Mouse (Mus musculus) cerebellum, adult 18-20 months (tissue): ENCODE data around the gene Pla2g4e.
"Not testable (repeated sequence)": the region's sequence is repeated elsewhere in the genome, so short reads cannot be mapped to it uniquely, and the experiment has no call there.

Experiments used
- DNase-seq, 2 experiments: peaks; one replicate each; pipeline ENCODE4 v3.0.0; 2021

The Pla2g4e gene

DNA sequence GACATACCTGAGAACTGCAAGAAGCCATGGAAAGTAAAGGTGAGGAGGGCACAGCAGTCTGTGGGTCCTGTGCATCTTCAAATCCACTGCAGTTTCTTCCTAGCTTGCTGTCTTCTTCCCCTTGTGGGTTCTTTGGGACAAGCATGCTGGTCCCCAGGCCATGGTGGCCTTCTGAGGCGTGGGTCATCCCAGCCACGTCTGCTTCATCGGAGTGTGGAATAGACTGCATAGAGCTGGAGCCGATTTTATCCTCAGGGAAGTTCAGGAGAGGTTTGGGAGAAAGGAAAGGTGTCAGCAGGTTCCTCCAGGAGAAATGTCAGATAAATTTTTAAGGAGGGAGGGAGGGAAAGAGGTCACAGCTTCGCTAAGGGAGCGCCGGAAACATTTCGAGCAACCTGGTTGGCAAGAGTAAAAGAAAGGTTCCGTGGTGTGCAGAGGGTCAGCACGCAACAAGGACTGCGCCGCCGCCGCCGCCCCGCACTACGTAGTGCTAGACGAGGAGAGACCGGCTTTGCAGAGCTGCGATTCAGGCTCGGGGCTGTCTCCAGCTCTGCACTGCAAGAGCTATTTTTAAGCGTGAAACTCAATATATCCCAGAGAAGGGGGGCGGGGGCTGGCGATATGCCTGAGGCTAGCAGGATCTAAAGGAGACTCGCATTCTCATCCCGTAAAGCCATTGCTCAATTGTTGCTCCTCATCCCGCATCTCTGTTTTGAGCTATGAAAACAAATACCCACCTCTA, at the start of gene Pla2g4e:
Gene Pla2g4e, minus strand, starts transcription at position 657 of the 742 bp plus-strand sequence.
- DNase-seq, result peak; percentile 59 to 60

DNA sequence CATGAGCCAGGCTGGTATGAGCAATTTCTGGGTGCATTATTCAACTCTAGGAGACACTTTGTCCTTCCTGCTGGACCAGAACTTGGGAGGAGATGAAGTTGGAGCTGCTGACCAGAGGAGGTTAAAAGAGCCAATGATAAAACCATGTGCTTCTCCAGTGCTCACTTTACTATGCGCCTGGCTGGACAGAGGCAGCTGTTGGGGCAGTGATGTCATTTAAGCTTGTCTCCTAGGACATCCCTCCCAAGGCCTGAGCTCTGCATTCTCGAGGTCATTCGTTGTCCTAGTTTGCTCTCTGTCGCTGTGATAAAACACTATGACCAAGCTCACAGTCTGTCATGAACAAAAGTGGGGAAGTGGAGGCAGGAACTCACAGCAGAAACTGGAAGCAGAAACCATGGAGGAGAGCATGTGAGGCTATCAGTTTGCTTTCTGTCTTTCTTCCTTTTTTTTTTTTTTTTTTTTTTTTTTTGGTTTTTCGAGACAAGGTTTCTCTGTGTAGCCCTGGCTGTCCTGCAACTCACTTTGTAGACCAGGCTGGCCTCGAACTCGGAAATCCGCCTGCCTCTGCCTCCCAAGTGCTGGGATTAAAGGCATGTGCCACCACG, 46.4 kb upstream of the Pla2g4e start:
- no peak for DNase-seq

DNA sequence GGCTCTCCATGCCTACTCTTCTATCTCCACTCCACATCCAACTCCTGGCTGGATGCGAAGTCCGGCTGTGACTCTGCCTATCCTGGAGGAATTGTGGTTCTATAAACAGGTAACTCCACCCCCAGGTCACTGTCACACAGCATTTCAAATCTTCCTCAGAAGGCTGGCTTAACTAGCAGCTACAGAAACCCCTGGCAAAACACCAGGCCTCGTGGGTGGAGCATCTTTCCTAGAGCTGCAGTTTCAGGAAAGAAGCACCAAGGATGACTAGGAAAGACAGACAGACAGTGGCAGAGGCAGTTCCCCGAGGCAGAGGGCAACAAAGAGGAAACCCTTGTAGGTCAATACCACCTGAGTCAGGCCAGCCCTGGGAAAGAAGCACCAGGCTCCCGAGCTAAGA, 43.9 kb upstream of the Pla2g4e start, which contains the start of gene Pla2g4d:
Gene Pla2g4d, minus strand, starts transcription at position 203 of the 400 bp plus-strand sequence.
- DNase-seq, result no peak

DNA sequence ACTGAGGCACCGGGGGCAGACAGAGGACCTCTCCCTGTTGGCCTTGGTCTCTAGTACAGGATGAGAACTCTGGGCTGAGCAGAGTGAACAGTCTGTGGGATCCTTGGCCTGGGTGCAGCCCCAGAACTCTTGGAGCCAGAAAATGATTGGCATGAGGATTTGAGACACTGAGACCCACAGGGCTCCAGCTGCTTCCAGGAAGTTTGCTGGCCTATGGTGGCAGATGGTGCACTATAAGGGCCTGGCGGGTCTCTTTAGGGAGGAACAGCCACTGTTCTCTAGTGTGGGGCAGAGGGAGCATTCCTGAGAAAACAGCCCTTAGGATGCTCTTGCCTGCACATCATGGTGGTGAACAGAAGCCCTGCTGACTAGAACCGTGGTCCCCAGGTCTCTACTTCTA, 43.3 kb upstream of the Pla2g4e start:
- DNase-seq, result peak in 1 of 2 experiments; percentile 15

DNA sequence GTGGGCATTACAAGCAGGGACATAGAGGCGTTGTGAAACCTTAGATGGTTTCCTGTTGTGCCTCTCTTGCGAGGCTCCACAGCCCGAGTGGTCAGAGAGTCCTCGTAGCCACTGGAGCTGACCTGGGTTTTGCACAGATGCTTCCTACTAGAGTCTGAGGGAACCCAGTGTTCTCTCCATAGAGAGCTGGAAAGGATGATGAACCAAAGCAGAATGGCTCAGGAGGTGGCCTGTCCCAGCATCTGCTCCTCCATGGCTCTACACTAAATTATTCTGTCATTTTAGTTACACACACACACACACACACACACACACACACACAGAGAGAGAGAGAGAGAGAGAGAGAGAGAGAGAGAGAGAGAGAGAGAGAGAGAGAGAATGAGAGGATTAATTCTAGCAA, 40.5 kb upstream of the Pla2g4e start:
- peak; percentile 30 to 39 for DNase-seq

DNA sequence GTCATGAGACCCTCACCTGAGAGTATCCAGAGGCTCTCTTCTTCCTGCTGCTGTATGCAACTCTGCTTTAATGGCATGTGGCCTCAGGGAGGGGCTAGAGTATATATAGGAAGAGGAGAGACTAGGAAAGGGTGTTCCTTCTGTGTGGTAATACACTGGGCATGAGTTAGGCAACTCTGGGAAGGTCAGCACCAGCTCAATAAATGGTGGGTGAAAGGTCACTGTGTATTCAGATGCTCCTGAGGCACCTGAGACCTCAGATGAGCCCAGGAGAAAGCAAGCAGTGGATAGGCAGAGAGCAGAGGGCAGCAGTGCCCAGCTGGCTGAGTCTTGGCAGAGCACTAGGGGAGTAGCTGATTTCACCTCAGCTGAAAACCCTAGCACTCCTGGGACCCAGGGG, 39.6 kb upstream of the Pla2g4e start:
- no peak for DNase-seq

DNA sequence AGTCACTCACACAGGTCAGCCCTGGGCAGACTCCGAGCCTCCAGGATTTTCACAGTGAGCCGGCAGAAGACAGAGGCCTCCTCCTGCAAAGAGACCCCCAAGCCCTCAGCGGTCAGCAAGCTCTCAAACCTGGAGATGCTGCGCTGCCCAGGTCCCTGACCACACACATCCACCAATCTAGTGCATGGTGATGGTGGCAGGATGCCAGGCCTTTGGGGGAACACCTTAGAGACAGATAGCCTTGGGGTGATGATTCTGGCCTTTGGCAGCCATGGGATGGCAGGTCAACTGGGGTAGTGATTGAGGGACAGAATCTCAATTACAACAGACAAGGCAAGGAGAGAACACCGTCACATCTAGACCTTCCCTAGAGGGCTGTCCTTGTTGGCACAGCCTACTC, 39.0 kb upstream of the Pla2g4e start:
- no peak for DNase-seq

DNA sequence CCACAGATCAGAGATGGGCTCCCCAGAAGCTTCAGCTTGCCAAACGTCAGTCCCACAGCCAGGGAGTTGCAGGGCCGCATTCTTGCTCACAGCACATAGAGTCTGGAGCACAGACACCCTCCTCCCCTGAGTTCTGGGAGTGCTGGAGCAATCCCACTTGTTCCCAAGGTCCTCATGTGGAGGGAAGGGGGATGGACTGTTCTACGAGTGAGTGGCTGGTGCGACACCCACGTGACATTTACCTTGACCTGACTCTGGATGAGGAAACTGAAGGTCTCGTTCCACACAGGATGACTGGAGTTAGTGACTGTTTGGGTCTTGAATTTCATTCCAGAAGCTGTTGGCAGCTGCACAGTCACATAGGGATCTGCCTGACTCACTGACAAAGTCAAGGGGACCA, 38.4 kb upstream of the Pla2g4e start:
- no peak for DNase-seq

DNA sequence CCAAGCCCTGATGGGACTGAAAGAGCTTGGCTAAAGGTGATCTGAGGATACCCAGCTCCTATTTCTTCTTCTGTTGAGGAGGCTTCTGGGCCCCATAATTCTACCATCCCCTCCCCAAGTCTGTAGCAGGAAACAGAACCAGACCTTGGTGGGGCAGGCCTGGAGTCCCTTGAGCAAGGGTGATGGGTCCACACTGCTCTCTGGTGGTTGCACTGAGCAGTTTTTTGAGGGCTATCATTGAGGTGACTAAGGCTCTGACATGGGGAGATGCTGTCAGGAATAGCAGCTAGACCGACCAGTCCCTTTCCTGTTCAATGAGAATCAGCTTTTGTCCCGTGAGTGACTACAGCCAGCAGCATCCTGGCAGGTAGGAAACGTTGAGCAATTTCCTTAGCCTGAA, 36.1 kb upstream of the Pla2g4e start:
- no peak for DNase-seq

DNA sequence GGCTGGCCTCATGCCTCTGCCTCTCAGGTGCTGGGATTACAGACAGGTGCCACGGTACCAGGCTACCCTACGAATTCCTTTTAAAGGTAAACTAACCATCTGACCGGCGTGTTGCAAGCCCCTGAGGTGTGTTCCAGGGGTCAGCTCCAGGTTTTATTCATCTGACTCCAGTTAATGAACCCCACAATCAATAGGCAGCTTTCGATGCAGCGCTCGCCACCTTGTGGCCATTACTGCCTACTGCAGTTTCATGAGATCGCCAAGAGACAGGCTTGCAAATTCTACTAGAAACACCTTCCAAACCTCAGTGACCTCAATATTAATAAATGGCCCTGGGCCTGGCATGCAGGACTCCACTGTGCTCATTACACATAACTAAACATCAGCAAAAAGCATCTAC, 34.8 kb upstream of the Pla2g4e start:
- DNase-seq, result peak; percentile 74 to 78

DNA sequence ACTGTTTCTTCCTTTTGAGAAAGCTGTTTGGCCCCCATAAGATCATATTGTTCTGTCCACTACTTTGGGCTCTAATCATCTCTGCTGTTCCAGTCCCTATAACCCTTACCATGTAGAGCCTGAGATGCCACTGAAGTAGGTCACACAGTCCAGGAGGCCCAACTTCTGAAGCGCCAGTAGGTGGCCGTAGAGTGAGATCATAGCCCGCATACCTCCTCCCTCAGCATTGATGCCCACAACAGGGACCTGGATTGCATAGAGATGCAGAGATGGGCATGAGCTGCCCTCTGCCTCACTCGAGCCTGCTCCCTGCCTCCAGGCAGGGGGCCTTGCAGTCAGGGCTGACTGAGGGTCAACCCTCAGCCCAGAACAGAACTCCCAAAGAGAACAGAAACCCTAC, 31.8 kb upstream of the Pla2g4e start:
- DNase-seq, result no peak

DNA sequence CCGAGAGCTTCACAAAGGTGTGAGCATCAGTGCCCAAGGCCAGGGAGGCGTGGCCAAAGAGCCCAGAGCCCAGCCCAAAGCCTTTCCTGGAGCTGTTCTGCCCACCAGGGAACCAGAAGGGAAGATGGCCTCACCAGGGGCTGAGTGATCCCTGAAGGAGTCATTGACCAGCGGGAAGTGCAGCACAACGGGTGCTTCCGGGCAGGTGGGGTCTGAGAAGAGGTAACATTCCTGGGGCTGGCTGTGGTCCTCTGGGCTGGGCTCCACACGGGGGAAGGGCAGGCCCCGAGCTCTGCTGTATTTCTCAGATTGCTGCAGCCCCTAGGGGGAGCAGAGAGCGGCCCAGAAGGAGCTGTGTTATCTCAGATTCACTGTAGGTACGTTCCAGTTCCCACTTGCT, 23.5 kb upstream of the Pla2g4e start:
- DNase-seq, result no peak

DNA sequence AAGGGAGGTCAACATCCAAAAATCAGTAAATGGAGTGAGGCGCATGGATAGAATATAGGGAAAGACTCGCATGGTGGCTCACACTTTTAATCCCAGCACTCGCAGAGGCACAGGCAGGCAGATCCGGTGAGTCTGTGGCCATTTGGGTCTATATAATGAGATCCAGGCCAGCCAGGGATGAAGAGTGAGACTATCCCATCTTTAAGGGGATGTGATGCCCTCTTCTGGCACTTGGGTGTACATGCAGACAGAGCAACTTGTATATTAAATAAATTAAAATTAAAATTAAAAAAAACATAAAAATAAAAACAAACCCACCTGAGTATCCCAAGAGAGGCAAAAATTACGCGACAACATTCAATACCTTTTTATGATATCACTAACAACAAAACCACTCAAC, 20.4 kb upstream of the Pla2g4e start:
- peak in 1 of 2 experiments; percentile 33 for DNase-seq

DNA sequence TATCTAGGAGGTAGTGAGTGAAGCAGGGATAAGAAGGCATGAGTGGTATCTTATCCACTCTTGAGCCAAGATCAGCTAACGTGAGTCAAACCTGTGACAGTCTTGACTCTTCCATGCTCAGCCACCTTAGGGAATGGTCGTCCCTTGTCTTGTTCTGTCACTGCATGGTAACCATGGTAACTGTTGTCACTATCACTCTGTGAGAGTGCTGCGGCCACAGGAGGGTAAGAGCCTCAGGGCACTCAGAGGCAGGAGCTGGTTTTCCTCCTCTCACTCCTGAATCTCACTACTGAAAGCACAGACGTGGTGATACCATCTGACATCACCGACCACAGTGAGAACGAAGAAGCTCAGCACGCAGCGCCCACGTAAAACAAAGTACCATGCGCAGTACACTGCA, 19.7 kb upstream of the Pla2g4e start:
- no peak for DNase-seq

DNA sequence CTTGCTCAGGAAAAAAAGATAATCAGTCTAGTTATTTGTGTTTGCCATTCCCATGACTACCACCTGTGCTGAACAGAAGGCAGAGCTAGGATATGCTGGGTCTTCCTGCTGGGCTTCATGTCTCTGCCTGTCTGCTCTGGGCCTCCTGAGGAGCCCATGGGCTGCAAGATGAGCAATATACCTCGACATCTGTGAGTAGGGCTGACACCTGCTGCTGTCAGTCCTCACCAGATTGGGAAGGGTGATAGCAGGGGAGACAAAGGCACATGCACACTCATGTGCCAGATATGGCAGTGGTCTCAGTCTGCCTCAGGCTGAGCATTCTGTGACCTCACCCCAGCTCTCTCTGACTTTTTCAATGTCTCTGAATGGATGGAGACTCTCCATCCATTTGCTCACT, 17.7 kb upstream of the Pla2g4e start:
- peak in 1 of 2 experiments; percentile 24 for DNase-seq

DNA sequence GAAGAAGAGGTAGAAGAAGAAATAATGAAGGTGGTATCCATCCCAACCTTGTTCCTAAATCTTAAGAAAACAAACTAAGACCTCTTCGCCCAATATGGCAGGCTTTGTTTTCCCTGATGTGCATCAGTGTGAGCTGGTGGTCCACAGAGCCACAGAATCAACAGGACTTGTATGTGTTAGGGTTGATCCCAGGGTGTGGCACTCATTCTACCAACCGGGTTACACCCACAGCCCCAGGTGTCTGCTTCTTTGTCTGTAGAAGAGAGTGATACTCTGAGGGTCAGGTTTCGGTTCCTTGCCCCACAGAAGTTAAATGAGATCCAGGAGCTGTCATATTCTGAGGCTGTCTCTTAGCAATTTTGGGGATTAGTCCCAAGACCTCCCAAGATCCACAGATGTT, 16.2 kb upstream of the Pla2g4e start:
- no peak for DNase-seq

DNA sequence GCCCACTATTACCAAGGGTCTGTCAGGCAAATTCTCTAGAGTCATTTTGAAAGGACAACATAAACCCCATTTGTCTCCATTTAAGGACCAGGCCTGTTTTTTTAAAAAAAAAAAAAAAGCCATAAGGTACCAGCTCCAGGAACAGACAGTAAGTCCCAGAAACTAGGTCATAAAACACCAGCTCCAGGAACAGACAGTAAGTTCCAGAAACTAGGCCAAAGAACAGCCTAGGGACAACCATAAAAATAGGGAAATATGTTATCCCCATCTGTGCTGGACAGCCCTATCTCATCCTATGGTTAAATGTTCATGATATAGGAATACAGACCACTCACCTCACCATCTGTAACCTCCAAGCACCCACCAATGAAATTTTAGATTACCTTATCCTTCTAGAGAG, 11.1 kb upstream of the Pla2g4e start:
- DNase-seq, result no peak

DNA sequence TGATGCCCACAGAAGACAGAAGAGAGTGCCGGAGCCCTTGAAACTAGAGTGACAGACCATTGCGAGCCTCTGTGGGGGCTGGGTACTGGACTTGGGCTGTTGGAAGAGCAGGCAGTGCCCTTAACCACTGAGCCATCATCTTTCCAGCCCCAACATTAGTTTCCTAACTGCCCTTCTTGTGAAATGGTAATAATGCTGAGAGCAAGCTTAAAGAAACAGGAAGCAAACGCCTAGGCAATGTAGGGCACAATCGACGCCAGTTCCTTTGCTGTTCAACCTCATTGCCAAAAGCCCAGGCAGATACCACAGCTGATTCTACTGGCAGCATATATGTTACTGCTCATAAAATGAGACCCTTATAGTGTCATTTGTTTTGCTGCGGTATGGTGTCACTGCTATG, 7.5 kb upstream of the Pla2g4e start:
- no peak for DNase-seq

DNA sequence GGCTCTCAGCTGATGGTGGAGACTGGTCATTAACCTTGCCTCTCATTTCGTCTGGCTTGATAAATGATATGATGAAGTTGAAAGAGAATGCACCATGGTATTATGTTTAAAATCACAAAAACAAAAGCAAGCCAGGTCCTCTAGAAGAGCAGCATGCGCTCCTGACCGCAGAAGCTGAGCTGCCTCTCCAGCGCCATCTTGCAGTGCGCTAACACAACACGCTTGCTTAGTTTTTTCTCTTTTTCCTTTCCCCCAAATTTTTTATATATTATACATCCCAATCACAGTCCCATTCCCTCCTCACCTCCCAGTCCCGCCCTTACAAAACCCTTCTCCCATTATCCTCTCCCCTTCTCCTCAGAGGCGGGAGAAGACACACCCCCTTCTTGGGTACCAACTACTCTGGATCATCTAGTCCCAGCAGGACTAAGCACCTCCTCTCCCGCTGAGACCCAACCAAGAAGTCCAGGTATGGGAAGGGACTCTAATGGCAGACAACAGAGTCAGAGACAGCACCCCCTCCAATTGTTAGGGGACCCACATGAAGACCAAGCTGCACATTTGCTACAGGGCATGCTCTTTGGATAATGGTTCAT, 384 bp upstream of the Pla2g4e start:
- DNase-seq, result peak; percentile 56 to 59

DNA sequence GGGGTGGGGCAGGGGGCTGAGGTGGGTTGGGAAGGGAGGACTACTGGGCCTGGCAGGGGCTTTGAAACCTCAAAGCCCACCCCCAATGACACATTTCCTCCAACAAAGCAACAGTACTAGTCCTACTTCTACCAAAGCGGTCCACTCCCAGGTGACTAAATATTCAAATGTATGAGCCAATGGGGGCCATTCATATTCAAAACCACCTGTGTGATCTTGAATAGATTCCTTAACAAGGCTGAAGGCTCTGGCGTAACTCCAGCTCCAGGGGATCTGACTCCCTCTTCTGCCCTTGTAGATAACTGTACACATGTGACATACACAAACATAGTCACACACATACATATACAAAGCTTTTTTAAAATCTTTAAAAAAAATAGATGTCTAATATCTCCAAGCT, 1.1 kb downstream of the Pla2g4e start:
- peak; percentile 32 to 36 for DNase-seq

DNA sequence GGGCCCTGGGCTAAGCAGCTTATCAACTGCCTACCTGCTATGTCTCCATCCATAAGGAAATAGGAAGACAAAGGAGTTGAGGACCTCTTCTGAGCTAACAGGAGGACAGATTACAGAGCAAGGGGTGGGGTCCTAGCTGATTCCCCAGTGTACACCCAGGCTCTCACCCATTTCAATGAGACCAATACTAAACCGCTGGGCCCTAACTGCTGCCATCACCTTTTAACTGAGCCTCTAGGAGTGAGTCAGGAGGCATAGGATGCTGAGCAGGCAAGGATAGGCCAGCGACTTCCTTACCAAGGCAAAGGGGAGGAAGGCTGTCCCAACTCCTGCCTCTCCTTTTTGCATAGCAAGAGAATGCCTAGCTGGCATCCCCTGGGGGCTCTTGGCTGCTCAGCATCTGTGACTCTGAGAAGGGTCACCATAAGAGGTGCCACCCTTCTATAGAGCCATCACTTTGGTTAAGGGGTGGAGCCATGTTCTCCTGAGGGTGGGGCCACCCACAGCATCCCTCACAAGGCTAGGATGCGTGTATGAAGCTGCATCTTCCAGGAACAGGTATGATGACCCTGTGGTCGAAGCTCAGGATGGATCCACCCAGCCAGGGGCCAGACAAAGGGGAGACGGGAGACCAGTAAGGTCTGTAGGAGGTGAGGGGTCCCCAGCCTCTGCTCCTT, 2.2 kb downstream of the Pla2g4e start:
- peak; percentile 34 to 48 for DNase-seq

DNA sequence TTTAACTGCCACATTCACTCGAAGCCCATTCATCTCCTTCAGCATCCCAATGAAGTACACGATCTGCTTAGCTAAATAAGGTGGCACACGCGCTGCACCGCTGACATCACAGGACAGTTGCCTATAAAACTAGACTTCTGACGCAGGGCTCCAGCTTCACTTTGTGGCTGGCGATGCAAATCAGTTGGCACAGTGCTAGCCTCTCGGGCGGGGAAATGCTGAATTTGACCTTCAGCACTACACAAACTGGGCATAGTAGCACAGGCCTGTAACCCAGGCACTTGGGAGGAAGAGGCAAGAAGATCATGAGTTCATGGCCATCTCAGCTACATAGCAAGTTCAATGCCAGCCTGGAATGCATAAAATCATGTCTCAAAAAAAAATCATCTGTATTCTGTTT, 6.4 kb downstream of the Pla2g4e start:
- not testable (repeated sequence) for DNase-seq

DNA sequence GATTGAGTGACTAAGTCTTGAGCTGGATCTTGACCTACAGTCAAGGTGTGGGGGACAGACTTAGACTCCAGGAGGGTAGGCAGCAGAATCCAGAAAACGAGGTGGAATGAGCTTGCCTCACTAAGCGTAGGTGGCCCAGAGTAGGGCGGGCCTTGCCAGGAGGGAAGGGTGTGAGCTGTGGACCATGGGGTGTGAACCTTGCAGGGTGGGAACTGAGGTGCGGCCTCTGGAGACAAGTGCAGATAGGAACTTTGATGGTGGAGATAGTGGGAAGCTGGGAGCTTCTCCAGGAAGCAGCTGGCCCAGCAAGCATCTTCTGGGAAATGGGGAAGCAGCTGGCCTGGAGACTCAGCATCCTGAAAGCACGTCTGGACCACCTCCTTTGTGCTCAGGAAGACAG, 7.4 kb downstream of the Pla2g4e start:
- no peak for DNase-seq
